Mouse (Mus musculus): ENCODE measurements around the gene Lin7c.
"Not testable (repeated sequence)": the region's sequence is repeated elsewhere in the genome, so short reads cannot be mapped to it uniquely, and the experiment has no call there.

The Lin7c gene

DNA sequence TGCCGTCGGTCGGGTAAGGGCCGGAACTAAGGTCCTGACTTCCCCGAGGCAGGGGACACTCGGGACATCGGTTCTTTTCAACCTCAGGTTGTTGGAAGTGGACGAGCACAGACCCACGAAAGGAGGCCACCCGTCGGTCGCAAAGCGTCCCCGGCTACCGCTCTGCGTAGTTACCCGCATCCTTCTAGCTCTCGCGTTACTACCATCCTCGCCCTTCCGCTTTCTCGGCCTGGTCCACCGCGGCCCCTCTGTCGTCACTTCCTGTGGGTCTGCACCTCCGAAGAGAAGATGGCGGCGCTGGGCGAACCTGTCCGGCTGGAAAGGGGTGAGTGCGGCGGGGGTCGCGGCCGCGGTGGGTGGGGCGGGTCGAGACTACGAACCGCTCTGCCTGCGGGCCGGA is at the start of gene Lin7c:
TSS of gene Lin7c (plus strand) at position 257 of the 400 bp plus-strand sequence.
- peak; percentile 81 for DNase-seq (ENCODE audit: low spot score)

DNA sequence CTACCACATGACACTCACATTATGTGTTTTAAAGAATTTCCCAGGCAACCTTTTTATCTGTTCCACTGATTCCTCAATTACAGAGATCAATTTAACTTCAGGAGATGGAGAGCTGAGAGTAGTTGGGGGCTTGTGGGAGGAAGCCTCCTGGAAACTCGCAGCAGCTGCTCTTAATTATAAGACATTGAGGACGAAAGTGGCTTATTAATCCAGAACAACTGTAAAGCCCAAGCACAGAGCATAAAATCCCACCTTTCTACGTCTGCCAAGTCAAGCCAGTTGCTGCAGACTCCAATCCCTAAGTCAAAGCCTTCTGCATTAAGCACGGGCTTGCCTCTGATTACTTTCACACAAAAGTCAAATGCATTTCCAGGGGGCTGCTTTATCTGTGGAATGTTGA is 44.3 kb upstream of the Lin7c start:
- no peak for DNase-seq (ENCODE audit: low spot score)

DNA sequence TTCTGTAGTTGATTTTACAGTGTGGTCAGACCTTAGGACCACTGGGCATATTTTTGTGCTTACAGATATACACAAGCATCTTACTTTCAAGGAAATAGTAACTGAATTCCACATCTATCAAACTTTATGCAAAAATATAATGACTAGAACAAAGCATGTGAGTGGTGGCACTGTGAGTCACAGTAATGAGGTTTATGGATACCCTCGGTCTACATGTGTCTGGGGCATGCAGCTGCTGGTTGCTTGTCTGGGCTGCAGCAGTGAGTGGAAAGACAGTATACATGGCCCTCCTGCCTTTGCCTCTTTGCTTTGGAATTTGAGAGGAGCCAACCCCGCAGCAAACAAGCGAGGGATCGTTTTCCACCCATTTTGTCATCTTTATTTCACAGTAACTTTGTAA is 42.3 kb upstream of the Lin7c start:
- no peak for DNase-seq (ENCODE audit: low spot score)

DNA sequence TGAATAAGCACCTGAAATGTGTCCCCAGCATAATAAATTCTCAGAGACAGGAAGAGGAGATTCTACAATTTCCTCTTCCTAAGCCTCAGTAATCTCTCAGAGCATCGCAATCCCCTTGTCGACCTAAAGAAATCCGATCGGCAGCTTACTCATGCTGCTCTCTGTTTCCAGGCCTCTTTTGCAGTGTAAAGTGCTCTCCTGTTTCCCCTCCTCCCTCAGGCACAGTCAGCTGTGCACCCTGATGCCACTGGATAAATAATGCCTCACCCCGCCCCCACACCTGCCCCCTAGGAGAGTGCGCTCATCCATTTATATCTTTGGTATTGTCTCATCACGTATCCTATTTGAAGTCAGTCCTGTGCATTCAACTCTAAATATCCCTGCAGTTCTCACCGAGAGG is 41.9 kb upstream of the Lin7c start:
- DNase-seq (ENCODE audit: low spot score), result no peak

DNA sequence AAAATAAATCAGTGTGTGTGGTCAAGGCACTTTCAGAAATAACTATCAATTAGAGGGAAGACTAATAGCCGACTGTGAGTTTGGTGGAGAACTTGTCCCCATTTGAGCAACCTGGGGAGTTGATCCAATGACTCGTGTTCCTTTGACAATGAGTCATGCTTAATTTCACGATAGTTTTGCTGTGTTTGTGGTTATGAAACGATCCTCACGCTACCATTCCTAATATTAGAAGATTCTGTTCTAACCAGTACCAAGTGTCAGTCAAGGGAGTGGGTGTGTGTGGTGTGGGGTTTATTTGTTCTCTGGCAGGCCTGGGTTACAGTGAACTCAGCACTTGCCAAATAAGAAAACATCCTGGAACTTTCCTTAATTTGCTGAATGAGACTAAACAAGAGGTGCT is 35.1 kb upstream of the Lin7c start:
- no peak for DNase-seq (ENCODE audit: low spot score)

DNA sequence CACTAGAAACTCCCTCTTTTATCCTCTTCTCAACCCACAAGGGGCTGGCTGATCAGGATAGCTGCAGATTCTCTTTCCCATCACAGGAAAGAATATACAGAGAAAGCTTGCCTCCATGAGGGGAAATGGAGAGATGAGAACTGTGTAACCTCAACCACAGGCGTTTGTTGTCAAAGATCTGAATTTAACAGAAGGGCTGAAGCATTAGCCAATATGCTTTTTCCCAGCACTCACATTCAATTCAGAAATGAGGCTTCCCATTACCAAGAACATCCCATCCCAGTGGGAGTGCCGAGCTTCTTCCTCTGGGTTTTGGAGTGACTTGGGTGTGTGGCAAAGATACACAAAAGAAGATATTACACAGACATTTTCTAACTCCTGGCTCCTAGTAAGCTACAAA is 31.0 kb upstream of the Lin7c start:
- no peak for DNase-seq (ENCODE audit: low spot score)

DNA sequence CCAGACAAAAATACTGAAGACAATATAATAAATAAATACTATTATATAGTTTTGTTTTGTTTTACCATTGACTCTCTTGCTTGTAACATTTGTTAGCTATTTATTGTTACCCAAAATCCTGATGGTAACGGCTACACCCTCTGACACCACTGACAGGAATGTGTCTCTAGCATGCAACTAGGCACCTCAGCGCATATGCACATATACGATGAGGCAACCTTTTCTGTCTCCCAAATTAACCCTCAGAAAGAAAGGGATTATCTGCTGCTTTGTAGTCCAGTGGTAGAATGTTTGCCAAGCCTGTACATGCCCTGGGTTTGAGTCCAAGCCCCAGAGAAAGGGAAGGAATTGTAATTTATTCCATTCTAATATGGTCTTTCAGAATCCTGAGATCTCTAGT is 29.8 kb upstream of the Lin7c start:
- DNase-seq (ENCODE audit: low spot score), result no peak

DNA sequence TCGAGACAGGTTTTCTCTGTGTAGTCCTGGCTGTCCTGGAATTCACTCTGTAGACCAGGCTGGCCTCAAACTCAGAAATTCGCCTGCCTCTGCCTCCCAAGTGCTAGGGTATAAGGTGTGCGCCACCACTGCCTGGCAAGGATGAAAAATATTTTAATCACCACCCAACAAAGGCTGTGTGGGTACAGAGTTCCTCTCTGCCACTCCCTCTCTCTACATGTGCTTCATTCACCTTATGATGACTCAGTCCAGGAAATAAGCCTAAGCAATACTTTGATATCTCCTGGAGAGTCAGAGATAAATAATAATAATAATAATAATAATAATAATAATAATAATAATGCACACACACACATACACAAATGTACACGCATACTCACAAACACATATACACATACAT is 11.2 kb upstream of the Lin7c start:
- DNase-seq (ENCODE audit: low spot score), result not testable (repeated sequence)

DNA sequence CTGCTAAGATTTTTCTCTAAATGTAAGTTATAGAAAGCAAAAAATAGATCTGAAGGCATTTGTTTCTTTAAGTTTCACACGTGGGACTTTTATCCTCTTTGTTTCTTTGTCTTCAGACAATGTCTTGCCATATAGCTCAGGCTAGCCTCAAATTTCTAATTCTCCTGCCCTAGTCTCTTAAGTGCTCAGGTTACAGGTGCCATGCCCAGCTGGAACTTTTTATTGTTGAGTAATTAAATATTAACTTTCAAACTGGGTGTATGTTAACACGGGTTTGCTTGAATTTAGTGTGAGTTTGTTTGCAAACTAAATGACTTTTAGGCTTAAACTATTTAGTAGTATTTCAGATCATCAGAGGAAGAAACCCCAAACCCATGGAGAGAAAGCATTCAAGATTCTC is 9.5 kb upstream of the Lin7c start:
- no peak for DNase-seq (ENCODE audit: low spot score)

DNA sequence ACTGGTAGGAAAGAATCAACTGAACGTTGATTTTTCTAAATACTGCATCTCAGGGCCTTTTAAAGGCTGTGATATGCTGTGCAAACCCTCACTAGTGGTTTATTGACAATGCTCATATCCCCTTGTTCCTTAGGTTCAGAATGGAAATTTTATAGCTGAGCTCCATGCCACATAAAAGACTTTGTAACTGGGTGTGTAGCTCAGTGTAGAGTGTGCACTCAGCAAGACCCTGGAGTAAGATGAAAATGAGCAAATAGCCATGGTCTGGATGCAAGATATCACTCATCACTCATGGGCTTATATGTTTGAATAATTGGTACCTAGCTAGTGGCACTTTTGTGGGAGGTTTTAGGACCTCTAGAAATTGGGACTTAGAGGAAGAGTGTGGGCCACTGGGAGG is 9.0 kb upstream of the Lin7c start:
- no peak for DNase-seq (ENCODE audit: low spot score)

DNA sequence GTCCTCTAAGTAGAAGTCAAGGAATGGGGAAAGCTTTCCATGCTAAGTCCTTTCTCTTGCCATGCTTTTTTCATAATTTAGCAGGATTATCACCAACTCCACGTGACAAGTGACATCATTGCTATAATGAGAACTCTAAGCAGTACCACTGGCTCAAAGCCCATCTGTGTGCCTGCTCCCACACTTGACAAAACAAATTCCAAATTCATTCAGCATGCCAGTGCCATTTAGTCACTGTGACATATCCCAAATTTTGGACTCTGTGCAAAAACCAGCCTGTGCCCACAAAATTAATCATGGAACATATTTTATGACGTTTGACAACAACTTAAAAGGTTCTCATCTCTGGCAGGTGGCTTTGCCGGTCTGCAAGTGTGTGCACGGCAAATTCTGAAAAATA is 6.5 kb upstream of the Lin7c start:
- DNase-seq (ENCODE audit: low spot score), result no peak

DNA sequence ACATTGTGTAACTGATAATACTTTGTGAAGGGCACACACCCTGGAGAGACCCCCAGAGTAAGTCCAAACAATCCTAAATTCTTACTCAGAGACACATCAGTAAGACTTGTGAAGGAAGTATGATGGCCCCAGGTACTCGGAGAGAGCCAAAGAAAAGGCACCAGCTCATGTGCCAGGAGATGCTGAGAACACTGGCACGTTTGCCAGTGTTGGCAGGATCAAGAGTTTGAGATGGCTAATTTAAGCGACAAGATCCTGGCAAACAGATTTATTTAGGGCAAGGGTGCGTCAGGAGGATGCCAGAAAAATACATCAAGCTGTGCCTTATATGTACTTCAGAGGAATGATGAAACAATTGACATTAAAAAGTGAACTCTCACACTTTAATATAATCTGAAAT is 6.1 kb upstream of the Lin7c start:
- no peak for DNase-seq (ENCODE audit: low spot score)

DNA sequence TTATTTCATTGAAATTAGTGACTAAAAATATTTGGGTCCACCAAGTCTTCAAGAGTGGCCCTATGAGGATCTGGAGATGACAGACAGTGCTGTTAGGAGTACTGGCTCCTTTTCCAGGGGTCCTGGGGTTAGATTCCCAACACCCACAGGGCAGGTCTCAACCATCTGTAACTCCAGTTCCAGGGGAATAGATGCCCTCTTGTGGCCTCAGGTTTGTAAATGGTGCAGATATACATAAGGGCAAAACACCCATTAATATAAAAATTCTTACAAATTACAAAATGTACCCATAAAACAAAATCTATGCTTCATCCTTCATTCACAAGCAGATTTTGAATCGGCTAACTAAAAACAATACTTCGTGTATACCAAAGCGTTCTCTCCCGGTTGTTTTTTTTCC is 585 bp upstream of the Lin7c start:
- DNase-seq (ENCODE audit: low spot score), result no peak

DNA sequence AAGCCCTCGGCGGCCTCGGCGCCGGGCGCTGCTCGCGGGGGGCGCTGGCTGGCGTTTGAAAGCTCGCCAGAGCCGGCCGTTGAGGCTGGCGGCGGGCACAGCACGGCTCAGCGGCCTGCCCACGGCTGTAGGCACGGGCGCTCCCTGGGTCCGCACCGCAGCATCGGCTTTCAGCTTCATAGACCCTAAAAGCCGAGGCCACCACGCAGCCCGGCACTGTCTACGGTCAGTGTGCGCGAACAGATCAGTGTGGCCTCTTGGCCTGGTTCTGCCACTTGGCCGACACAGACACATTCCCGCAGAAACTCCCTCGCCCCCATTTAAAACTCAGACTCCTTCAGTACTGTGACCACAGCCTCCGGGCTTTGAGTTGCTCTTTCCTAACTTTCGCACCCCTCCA is 378 bp downstream of the Lin7c start:
- no peak for DNase-seq (ENCODE audit: low spot score)

DNA sequence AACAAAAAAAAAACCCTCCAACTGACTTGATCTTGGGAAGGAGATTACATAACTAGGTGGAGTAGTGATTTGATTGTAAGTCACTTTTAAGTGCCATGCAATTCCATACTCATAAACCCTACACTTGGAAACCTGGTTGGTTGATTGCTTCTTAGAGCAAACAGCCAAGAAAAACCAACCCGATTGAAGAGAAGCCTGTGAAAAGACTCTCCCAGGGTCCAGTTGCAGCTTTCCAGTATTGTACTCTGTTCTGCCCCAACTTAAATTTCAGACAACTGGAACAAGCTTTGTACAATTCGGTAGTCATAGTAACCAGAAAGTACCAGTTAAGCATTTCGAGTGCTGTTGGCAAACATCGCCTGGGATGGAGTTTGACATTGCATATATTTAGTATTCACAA is 818 bp downstream of the Lin7c start:
- DNase-seq (ENCODE audit: low spot score), result no peak

DNA sequence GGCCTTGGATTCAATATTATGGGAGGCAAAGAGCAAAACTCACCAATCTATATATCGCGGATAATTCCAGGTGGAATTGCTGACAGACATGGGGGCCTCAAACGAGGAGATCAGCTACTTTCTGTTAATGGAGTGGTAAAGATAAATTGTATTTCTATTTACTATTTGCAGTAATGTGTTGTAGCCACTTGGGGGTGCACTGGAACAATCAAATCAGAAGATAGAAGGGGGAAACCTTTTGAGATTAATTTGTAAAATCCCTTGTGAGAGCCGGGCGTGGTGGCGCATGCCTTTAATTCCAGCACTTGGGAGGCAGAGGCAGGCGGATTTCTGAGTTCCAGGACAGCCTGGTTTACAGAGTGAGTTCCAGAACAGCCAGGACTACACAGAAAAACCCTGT is 5.7 kb downstream of the Lin7c start:
- DNase-seq (ENCODE audit: low spot score), result no peak

DNA sequence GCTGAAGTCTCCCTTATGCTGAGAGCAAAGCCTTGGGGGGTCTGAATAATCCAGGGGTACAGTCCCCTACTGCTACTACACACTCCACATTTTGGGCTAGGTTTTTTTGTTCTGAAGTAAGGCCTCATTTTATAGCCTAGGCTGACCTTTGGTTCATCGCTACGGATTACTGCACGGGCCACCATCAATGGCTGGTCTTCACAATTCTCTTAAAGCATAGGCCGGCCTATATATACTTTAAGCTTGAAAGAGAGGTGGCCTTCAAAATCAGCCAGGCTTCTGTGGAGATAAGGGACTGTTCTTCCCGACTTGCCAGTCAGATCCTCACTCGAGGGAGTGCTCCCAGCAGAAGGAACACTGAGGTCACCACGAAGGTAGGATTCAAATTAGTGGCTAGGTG is 12.2 kb downstream of the Lin7c start:
- DNase-seq (ENCODE audit: low spot score), result no peak

DNA sequence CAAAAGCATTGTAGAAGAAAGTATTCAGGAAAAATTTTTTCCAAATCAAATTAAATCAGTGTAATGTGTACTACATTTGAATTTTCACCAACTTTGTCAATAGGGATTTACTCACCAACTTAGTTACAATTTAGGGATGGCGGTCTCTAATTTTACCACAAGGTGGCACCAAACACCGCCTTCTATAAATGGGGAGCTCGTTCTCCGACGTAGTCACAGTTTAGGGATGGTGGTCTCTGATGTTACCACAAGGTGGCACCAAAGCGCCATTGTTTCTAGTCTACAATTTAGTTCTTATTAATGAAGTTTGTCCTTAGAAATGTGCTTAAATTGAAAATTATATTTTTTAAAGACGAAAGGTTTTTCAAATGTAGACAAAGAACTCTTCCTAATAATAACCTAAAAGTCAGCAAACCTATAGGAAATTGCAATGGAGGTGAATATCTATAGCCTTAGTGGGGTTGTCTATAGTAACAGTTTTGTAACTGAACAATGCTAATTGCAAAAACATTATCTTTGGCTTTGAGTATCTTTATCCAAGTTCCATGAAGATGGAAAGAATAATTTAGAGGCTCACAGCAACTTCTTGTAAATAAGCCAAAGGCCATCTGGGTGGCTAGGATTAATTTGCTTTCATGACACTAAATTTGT is 13.6 kb downstream of the Lin7c start:
- peak; percentile 93 for DNase-seq (ENCODE audit: low spot score)

DNA sequence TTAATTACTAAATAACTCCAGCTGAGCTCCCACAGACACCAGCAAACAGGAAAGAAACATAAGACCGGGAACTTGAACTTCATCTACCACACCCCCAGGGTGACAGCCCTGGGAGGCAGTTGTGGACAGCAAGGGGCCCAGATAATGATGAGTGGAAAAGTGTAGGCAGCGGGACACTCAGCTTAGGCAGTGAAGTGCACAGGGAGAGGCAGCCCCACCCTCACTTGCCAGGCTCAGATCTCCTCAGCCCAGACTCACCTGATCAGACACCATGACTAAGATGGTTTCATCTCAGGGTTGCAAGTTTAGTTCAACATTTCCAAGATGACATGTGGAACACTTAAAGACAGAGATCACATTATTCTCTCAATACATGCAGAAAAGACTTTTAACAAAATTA is 18.5 kb downstream of the Lin7c start:
- no peak for DNase-seq (ENCODE audit: low spot score)

DNA sequence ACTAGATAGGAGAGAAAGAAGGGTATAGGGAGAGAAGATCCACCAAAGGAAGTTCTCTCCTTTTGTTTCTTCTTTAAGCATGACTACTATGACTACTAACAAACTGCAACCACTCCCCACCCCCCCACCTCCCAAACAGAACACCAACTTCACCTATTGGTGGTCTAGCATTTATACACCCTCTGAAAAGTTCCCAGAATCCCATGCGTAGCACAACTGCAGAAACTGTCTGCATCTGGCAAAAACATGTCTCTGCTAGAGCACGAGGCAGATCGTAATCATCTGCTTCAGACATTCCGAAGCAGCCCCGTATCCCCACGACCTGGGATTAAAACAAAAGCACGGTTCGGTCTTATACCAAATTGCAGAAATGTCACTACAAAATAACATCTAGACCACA is 21.6 kb downstream of the Lin7c start:
- DNase-seq (ENCODE audit: low spot score), result no peak

DNA sequence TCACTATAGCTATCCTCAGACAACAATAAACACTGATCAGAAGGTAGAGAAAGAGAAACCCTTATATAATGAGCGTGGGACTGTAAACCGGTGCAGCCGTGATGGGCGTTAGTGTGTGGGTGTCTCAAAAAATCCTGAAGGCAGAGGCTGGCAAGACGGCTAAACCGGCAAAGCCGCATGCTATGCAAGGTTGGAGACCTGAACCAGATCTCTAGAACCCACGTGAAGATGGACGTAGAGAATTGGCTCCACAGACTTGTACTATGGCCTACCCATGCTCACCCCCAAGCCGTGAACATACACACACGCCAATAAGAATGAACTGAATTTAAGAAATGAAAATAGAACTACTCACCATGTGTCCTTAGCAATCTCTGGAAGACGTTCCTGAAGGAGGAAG is 22.1 kb downstream of the Lin7c start:
- DNase-seq (ENCODE audit: low spot score), result no peak

DNA sequence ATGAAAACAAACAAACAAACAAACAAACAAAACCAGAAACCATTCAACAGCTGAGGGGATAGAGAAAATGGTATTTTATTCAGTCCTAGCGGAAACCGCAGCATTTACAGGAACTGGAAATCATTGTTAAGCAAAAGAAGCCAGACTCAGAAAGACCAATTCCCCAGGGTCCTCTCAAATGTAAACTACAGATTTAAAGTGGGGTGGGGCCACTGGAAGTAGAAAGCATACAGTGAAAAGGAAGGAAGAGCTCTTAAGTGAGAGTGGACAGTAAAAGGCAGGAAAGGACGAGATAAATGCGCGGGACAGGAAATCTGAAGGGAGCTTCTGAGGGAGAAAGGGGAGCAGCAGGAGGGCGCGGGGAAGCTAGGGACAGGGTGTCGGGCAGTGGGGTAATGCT is 22.6 kb downstream of the Lin7c start:
- DNase-seq (ENCODE audit: low spot score), result no peak

DNA sequence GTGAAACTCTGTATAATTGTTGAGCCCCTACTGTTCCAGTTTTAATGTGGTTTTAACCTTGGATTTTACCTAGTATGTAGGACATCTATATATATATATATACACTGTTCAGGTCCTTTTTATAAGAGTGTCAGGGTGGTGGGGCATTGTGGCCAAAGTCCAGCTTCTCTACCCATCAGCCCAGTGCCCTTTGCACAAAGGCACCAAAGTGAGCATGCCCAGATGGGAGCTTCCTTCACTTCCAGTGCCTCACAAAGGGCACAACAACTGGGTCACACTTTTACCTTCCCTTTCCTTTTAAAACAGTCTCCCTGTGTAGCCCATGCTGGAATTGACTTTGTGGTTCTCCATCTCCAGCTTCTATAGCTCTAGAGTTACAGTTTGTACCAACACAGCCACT is 23.9 kb downstream of the Lin7c start:
- DNase-seq (ENCODE audit: low spot score), result no peak

DNA sequence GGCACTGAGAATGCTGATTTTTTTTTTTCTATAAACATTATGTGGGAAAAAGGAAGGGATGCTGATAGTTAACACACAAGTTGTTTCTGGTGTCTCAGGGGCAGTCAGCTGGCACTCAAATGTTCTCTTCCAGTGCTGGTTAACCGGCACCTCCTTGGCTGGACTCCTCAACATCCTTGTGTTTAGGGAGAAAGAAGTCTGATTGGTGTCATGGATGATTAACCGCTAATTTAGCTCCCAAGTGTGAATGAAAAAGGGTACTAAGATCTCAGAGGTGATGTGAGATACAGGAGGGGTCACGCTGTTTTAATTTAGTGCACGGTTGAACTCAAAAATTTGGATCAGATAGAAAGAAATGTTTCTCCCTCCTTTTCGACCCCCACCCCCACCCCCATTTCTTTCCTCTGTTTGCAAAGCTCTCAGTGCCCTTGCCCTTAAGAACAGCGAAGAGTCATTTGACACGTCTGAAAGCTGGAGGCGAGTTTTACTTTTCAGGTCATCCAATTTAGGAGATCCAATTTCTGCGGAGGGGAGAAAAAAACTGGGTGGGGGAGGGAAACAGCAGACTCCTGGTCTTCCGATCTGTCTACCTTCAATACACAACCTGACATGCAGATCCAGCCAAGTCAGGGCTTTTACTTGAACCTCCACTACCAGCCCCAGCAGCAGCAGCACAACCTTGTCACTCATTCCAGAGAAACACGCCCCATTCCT is 26.3 kb downstream of the Lin7c start:
- no peak for DNase-seq (ENCODE audit: low spot score)

All from layer of hippocampus, adult 9-10 months (tissue).